Mouse (Mus musculus): ENCODE measurements around the gene Dcps. TPM values are rescaled to one million over a fixed set of nuclear protein-coding genes. Genes with fewer than 3 reads are reported as not detected.
"Not testable (repeated sequence)": the region's sequence is repeated elsewhere in the genome, so short reads cannot be mapped to it uniquely, and the experiment has no call there.

Dcps gene
- polyA plus RNA-seq, 1 experiment from 2014 or later = 64.6 TPM

- H3K36me3 ChIP-seq (ENCODE audit: insufficient read depth, low read length) = no peaks in the 10 kb centered on the region
- no peaks in the 10 kb centered on the region for H3K4me1 ChIP-seq (replicated peaks; ENCODE audit: insufficient read depth, low read length)
- no peaks in the 10 kb centered on the region for H3K9me3 ChIP-seq (replicated peaks; ENCODE audit: low read length)
- no peaks in the 10 kb centered on the region for H3K27me3 ChIP-seq (ENCODE audit: insufficient read depth, low read length)
- DNase-seq (ENCODE audit: low spot score) (no peak), ATAC-seq (replicated peaks; ENCODE audit: low FRiP score, low read depth) (no peak)
- no peak overlapping the region for H3K4me2 ChIP-seq (ENCODE audit: low read length)
- 87% methylated on average over 5 of the region's 5 CpGs for WGBS
- 0 out of 2 replicates have a peak overlapping the region, but pooled peaks have one; percentile 6 for H3K27ac ChIP-seq
- no peak overlapping the region for H3K4me3 ChIP-seq (replicated peaks; ENCODE audit: low read depth, low read length)
- TF ChIP-seq CTCF (IDR thresholded peaks at IDR 0.05; ENCODE audit: low read depth) = no peak
- H3K9ac ChIP-seq (ENCODE audit: low read depth, low read length) = no peak overlapping the region
Observed at GRCm38 (mm10) chr9:35156002-35156710, 19.7 kb downstream of the Dcps start.

GRCm38 (mm10) chr9:35152923-35153322 is 22.9 kb downstream of the Dcps start:
- no peak for TF ChIP-seq CTCF (IDR thresholded peaks at IDR 0.05; ENCODE audit: low read depth)
- WGBS = 93% methylated on average over 1 of the region's 1 CpGs
- no peaks in the 10 kb centered on the region for H3K27me3 ChIP-seq (ENCODE audit: insufficient read depth, low read length)

GRCm38 (mm10) chr9:35148822-35149221 is 27.0 kb downstream of the Dcps start:
- not testable (repeated sequence) for H3K4me1 ChIP-seq (replicated peaks; ENCODE audit: insufficient read depth, low read length); ATAC-seq (replicated peaks; ENCODE audit: low FRiP score, low read depth)

More at GRCm38 (mm10) chr9:35152923-35153322, 22.9 kb downstream of the Dcps start:
- Histone ChIP-seq H3K9me3 (replicated peaks; ENCODE audit: low read length) (no peaks in the 10 kb centered on the region), H3K36me3 (ENCODE audit: insufficient read depth, low read length) (no peaks in the 10 kb centered on the region), H3K4me1 (replicated peaks; ENCODE audit: insufficient read depth, low read length) (no peaks in the 10 kb centered on the region), H3K27ac (no peak overlapping the region), H3K4me3 (replicated peaks; ENCODE audit: low read depth, low read length) (no peak overlapping the region), H3K9ac (ENCODE audit: low read depth, low read length) (no peak overlapping the region), H3K4me2 (ENCODE audit: low read length) (no peak overlapping the region)
- no peak for DNase-seq (ENCODE audit: low spot score)
- no peak for ATAC-seq (replicated peaks; ENCODE audit: low FRiP score, low read depth)

GRCm38 (mm10) chr9:35147261-35147660 is 28.6 kb downstream of the Dcps start:
- WGBS = 98% methylated on average over 14 of the region's 14 CpGs
- not testable (repeated sequence) for H3K4me3 ChIP-seq (replicated peaks; ENCODE audit: low read depth, low read length); ATAC-seq (replicated peaks; ENCODE audit: low FRiP score, low read depth); H3K9me3 ChIP-seq (replicated peaks; ENCODE audit: low read length); H3K27ac ChIP-seq; H3K36me3 ChIP-seq (ENCODE audit: insufficient read depth, low read length); H3K9ac ChIP-seq (ENCODE audit: low read depth, low read length); H3K4me1 ChIP-seq (replicated peaks; ENCODE audit: insufficient read depth, low read length); H3K4me2 ChIP-seq (ENCODE audit: low read length); DNase-seq (ENCODE audit: low spot score); H3K27me3 ChIP-seq (ENCODE audit: insufficient read depth, low read length)

More at GRCm38 (mm10) chr9:35148822-35149221, 27.0 kb downstream of the Dcps start:
- not testable (repeated sequence) for H3K36me3 ChIP-seq (ENCODE audit: insufficient read depth, low read length); H3K9me3 ChIP-seq (replicated peaks; ENCODE audit: low read length); H3K27me3 ChIP-seq (ENCODE audit: insufficient read depth, low read length); DNase-seq (ENCODE audit: low spot score); H3K4me3 ChIP-seq (replicated peaks; ENCODE audit: low read depth, low read length); H3K9ac ChIP-seq (ENCODE audit: low read depth, low read length); H3K4me2 ChIP-seq (ENCODE audit: low read length); H3K27ac ChIP-seq

GRCm38 (mm10) chr9:35145829-35146228 is 30.0 kb downstream of the Dcps start:
- WGBS = 73% methylated on average over 1 of the region's 1 CpGs
- Histone ChIP-seq H3K4me2 (ENCODE audit: low read length) (no peak overlapping the region), H3K4me1 (replicated peaks; ENCODE audit: insufficient read depth, low read length) (no peaks in the 10 kb centered on the region), H3K27ac (no peak overlapping the region), H3K4me3 (replicated peaks; ENCODE audit: low read depth, low read length) (no peak overlapping the region), H3K9me3 (replicated peaks; ENCODE audit: low read length) (no peaks in the 10 kb centered on the region), H3K27me3 (ENCODE audit: insufficient read depth, low read length) (no peaks in the 10 kb centered on the region), H3K9ac (ENCODE audit: low read depth, low read length) (no peak overlapping the region), H3K36me3 (ENCODE audit: insufficient read depth, low read length) (no peaks in the 10 kb centered on the region)
- TF ChIP-seq CTCF (IDR thresholded peaks at IDR 0.05; ENCODE audit: low read depth) = no peak
- DNase-seq (ENCODE audit: low spot score) (no peak), ATAC-seq (replicated peaks; ENCODE audit: low FRiP score, low read depth) (no peak)

- Histone ChIP-seq H3K27me3 (ENCODE audit: insufficient read depth, low read length) (no peaks in the 10 kb centered on the region), H3K4me2 (ENCODE audit: low read length) (no peak overlapping the region), H3K9ac (ENCODE audit: low read depth, low read length) (no peak overlapping the region), H3K36me3 (ENCODE audit: insufficient read depth, low read length) (no peaks in the 10 kb centered on the region), H3K4me1 (replicated peaks; ENCODE audit: insufficient read depth, low read length) (no peaks in the 10 kb centered on the region), H3K4me3 (replicated peaks; ENCODE audit: low read depth, low read length) (no peak overlapping the region), H3K9me3 (replicated peaks; ENCODE audit: low read length) (no peaks in the 10 kb centered on the region), H3K27ac (no peak overlapping the region)
- no peak for TF ChIP-seq CTCF (IDR thresholded peaks at IDR 0.05; ENCODE audit: low read depth)
- ATAC-seq (replicated peaks; ENCODE audit: low FRiP score, low read depth) (0 out of 2 replicates have a peak, but pooled peaks have one; percentile 21), DNase-seq (ENCODE audit: low spot score) (no peak)
- 84% methylated on average over 9 of the region's 9 CpGs for WGBS
Observed at GRCm38 (mm10) chr9:35145118-35145517, 30.7 kb downstream of the Dcps start.

GRCm38 (mm10) chr9:35142221-35142620 is 33.6 kb downstream of the Dcps start:
- Histone ChIP-seq H3K27me3 (ENCODE audit: insufficient read depth, low read length) (no peaks in the 10 kb centered on the region), H3K27ac (no peak overlapping the region), H3K4me3 (replicated peaks; ENCODE audit: low read depth, low read length) (no peak overlapping the region), H3K9me3 (replicated peaks; ENCODE audit: low read length) (no peaks in the 10 kb centered on the region), H3K4me2 (ENCODE audit: low read length) (no peak overlapping the region), H3K9ac (ENCODE audit: low read depth, low read length) (no peak overlapping the region), H3K36me3 (ENCODE audit: insufficient read depth, low read length) (no peaks in the 10 kb centered on the region), H3K4me1 (replicated peaks; ENCODE audit: insufficient read depth, low read length) (no peaks in the 10 kb centered on the region)
- no peak for DNase-seq (ENCODE audit: low spot score)
- WGBS = 80% methylated on average over 2 of the region's 2 CpGs
- no peak for TF ChIP-seq CTCF (IDR thresholded peaks at IDR 0.05; ENCODE audit: low read depth)
- ATAC-seq (replicated peaks; ENCODE audit: low FRiP score, low read depth) = no peak
